Mouse (Mus musculus) kidney, adult 10 weeks (tissue): ENCODE results near the gene Pdlim1. TPM values are rescaled to one million over a fixed set of nuclear protein-coding genes. Genes with fewer than 3 reads are reported as not detected.

ENCODE experiments used
- polyA plus RNA-seq: library from polyadenylated mRNA; stranded (reverse); fragments of 350-450 nt; fragmentation: Illumina TruSeq; extraction: RNeasy Lipid Tissue Mini Kit (QIAGEN cat#74804); gene quantifications from one replicate; pipeline ENCODE4 v1.2.3, GENCODE M21; 2014; ENCODE audit warnings: low read depth, low replicate concordance

Gene Pdlim1
- polyA plus RNA-seq, result 1.2 TPM

DNA sequence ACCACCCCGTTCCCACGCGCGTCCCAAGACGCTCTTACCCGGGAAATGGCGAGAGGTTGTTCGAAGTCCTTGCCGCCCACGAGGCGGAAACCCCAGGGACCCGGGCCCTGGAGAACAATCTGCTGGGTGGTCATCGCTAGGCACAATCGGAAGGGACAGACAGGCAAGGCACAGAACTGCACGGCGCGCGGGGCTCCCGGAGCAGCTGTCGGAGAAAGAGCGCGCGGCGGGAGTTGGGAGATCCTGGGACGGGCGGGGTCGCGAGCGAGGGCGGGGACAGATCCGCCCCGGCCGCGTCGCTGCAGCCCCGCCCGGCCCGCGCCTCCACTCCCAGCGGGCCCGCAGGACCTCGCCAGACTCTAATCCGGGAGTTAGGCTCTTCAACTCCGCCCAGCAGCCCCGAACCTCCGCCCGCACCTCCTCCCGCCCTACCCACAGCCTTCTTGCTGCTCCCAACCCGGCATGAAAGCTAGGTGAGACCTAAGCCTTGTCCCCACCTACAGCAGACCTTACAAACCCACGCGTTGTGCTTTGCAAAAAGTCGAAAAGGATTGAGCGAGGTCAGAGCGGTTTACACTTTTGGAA, at the start of gene Pdlim1:
TSS of gene Pdlim1 (minus strand) at position 535 of the 585 bp plus-strand sequence.

DNA sequence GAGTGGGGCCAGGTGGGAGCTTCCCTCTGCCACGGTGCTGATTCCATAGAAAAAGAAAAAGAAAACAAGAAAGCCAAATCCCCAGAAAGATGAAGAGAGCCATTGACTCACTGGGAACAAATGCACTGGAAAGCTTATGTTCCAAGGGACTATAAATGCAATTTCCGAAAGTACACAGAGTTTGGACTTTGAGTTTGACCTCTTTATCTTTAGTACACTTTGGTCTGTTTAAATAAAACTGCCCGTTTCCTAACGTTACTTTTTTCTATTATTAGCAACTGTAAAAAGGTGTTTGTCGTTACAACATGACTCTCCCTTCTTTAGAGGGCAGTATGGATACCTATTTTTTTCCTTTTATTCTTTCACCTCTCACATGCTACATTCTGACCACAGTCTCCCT, 84.5 kb downstream of the Pdlim1 start, which contains the start of gene Cyp2c70:
TSS of gene Cyp2c70 (minus strand) at position 174 of the 400 bp plus-strand sequence.

Other genes starting within 250 kb of the Pdlim1 start
- 0.32 TPM for gene Cyp2c54, start 198.0 kb downstream of the Pdlim1 start, polyA plus RNA-seq
- 0.89 TPM for gene Cyp2c50, start 182.2 kb downstream of the Pdlim1 start, polyA plus RNA-seq
- not detected for gene Cyp2c70, start 84.5 kb downstream of the Pdlim1 start, polyA plus RNA-seq
- 108 TPM for gene Sorbs1, start 241.9 kb upstream of the Pdlim1 start, polyA plus RNA-seq